In genomic region chr4:95048021-95048730, GRCm38 (mm10) we compare ENCODE assay signal across 9 mouse cellular contexts. TPM values are rescaled to one million over a fixed set of nuclear protein-coding genes. Genes with fewer than 3 reads are reported as not detected.
DNase-seq lines count a peak whose midpoint lies in the region; ATAC-seq lines count a peak whose summit lies in the region.
"Had no signal": no experiment of that assay in that cellular context is flagged by ENCODE, and none has a peak within 500 bp of the region (broad histone marks: within the 10 kb centered on the region; RNA-seq: fewer than 3 reads in every experiment).

No protein-coding gene starts in this region.

- WGBS in forebrain, embryonic 10.5 days = 43% methylated on average over 5 of the region's 5 CpGs
- 48% methylated on average over 5 of the region's 5 CpGs for WGBS in lung, embryonic 15.5 days
- 42% methylated on average over 5 of the region's 5 CpGs for WGBS in stomach, embryonic 15.5 days

- H3K9ac ChIP-seq in lung, embryonic 15.5 days = no peak overlapping the region
- H3K9ac ChIP-seq in stomach, embryonic 15.5 days = no peak overlapping the region
- H3K9ac ChIP-seq: liver, embryonic 14.5 days had no signal

- no peak overlapping the region for H3K27ac ChIP-seq in forebrain, embryonic 10.5 days
- no peak overlapping the region for H3K27ac ChIP-seq in lung, embryonic 15.5 days
- peak overlapping the region; percentile 40; the same call in 1 of the 2 replicates for H3K27ac ChIP-seq in stomach, embryonic 15.5 days
- H3K27ac ChIP-seq: liver, embryonic 14.5 days had no signal

- H3K9me3 ChIP-seq in forebrain, embryonic 10.5 days = no peaks in the 10 kb centered on the region
- H3K9me3 ChIP-seq in lung, embryonic 15.5 days = no peaks in the 10 kb centered on the region
- no peaks in the 10 kb centered on the region for H3K9me3 ChIP-seq in stomach, embryonic 15.5 days

- peak; percentile 21 to 41 for DNase-seq in lung, adult 18-20 months
- DNase-seq in lung, postnatal 14 days = no peak
- DNase-seq in forebrain, embryonic 10.5 days (ENCODE audit: extremely low spot score, low spot score) = no peak
- DNase-seq in gastrocnemius, adult 18-20 months (ENCODE audit: low spot score) = no peak
- DNase-seq in spleen, adult 12 weeks (ENCODE audit: low spot score) = no peak
- no peak for DNase-seq in adrenal gland, postnatal 10 days

- no peak for ATAC-seq in lung, embryonic 15.5 days (ENCODE audit: borderline replicate concordance, extremely low read depth, low FRiP score, low TSS enrichment)
- ATAC-seq in stomach, embryonic 15.5 days (ENCODE audit: insufficient read depth, low FRiP score, low read depth) = no peak

- H3K4me3 ChIP-seq in forebrain, embryonic 10.5 days = peak overlapping the region; percentile 86; the same call in 1 of the 2 replicates
- H3K4me3 ChIP-seq in lung, embryonic 15.5 days = peak overlapping the region; percentile 71; the same call in 1 of the 2 replicates
- H3K4me3 ChIP-seq in stomach, embryonic 15.5 days (replicated peaks) = peak overlapping the region; percentile 66; the same call in 1 of the 2 replicates

- H3K4me1 ChIP-seq in forebrain, embryonic 10.5 days = peaks cover 34% of the 10 kb centered on the region
- H3K4me1 ChIP-seq in lung, embryonic 15.5 days = peaks cover 21% of the 10 kb centered on the region
- 0 out of 2 replicates have a peak, but pooled peaks cover 7% of the 10 kb centered on the region for H3K4me1 ChIP-seq in stomach, embryonic 15.5 days

- H3K36me3 ChIP-seq in forebrain, embryonic 10.5 days (replicated peaks) = 0 out of 2 replicates have a peak, but pooled peaks cover 3% of the 10 kb centered on the region
- H3K36me3 ChIP-seq in lung, embryonic 15.5 days = no peaks in the 10 kb centered on the region
- H3K36me3 ChIP-seq in stomach, embryonic 15.5 days = no peaks in the 10 kb centered on the region

- peak overlapping the region; percentile 82 for H3K4me2 ChIP-seq in lung, embryonic 15.5 days
- H3K4me2 ChIP-seq in stomach, embryonic 15.5 days = peak overlapping the region; percentile 78

- H3K27me3 ChIP-seq in forebrain, embryonic 10.5 days (ENCODE audit: poor library complexity, severe bottlenecking) = peaks cover 3% of the 10 kb centered on the region; the same call in 1 of the 2 replicates
- H3K27me3 ChIP-seq in lung, embryonic 15.5 days = no peaks in the 10 kb centered on the region
- H3K27me3 ChIP-seq in stomach, embryonic 15.5 days (replicated peaks) = no peaks in the 10 kb centered on the region

RNA-seq across cellular contexts. Expression of gene Jun, which starts 3.8 kb away (rescaled TPM):
- 74.2 and 82.9 TPM in 2 replicates for polyA plus RNA-seq in forebrain, embryonic 10.5 days (2016; fragmentation: Nextera tagmentation; extraction: Ambion mirVana)
- polyA plus RNA-seq in lung, embryonic 15.5 days (2015; fragmentation: Nextera tagmentation; extraction: Ambion mirVana) = 123 and 124 TPM in 2 replicates
- polyA plus RNA-seq in stomach, embryonic 15.5 days (2015; fragmentation: Nextera tagmentation; extraction: Ambion mirVana) = 102 and 103 TPM in 2 replicates
- 100 to 1,000 TPM in 1 of 2 experiments, 10 to 100 TPM in 1; 56.8 to 140 TPM for total RNA-seq in gastrocnemius, adult 18-20 months (2021)
- 10 to 100 TPM; 48.6 to 76.8 TPM for total RNA-seq in adrenal gland, postnatal 10 days (2021)

Comparison
In these comparisons a context has a peak if more than half of its experiments do, and no peak if none do; other contexts are left out.
1. DNase-seq: peak in lung, adult 18-20 months (2 of 2); none in lung, postnatal 14 days (single experiment), forebrain, embryonic 10.5 days (single experiment), gastrocnemius, adult 18-20 months (single experiment), spleen, adult 12 weeks (single experiment) and adrenal gland, postnatal 10 days (single experiment).
2. Peak in every context shown above with its lines, with median percentiles within 50 percentile points of each other: H3K4me3 ChIP-seq.